Mouse (Mus musculus) liver, embryonic 16.5 days (tissue): ENCODE data around the gene Gtf2ird1. TPM values are rescaled to one million over a fixed set of nuclear protein-coding genes. Genes with fewer than 3 reads are reported as not detected.

Source experiments
- ATAC-seq: fragments of 200-750 bp; cut with Nextera tagmentation; 2 replicates; pipeline ENCODE4 v1.8.0; 2017; ENCODE audit warnings: low read depth, mild to moderate bottlenecking, moderate number of reproducible peaks, moderate library complexity
- H3K27ac ChIP-seq: fragments of 300-500 bp; sonication (generic); 2 replicates; pipeline ENCODE4 v1.5.1; 2014; ENCODE audit warnings: mild to moderate bottlenecking, low read length
- H3K27me3 ChIP-seq: fragments of 300-500 bp; sonication (generic); 2 replicates; pipeline ENCODE4 v1.6.1; 2014; ENCODE audit warnings: low read depth, low read length, mixed read lengths; ENCODE audit not compliant: control insufficient read depth, insufficient read depth
- H3K36me3 ChIP-seq: fragments of 300-500 bp; sonication (generic); 2 replicates; pipeline ENCODE4 v1.6.1; 2014; ENCODE audit warnings: mild to moderate bottlenecking; ENCODE audit not compliant: control insufficient read depth, insufficient read depth
- H3K4me1 ChIP-seq: fragments of 300-500 bp; sonication (generic); 2 replicates; pipeline ENCODE4 v1.6.1; 2014; ENCODE audit warnings: low read depth, low read length, mixed read lengths; ENCODE audit not compliant: control insufficient read depth
- H3K4me2 ChIP-seq: fragments of 300-500 bp; sonication (generic); 2 replicates; pipeline ENCODE4 v1.6.1; 2014; ENCODE audit warnings: low read depth, low read length, mixed read lengths
- H3K4me3 ChIP-seq: fragments of 300-500 bp; sonication (generic); 2 replicates; pipeline ENCODE4 v1.5.1; 2014; ENCODE audit warnings: low read depth, mild to moderate bottlenecking, low read length
- H3K9ac ChIP-seq: fragments of 300-500 bp; sonication (generic); 2 replicates; pipeline ENCODE4 v1.6.1; 2014; ENCODE audit warnings: low read depth, low read length
- H3K9me3 ChIP-seq: fragments of 300-500 bp; sonication (generic); replicated peaks from 2 replicates; pipeline ENCODE4 v1.6.1; 2016; ENCODE audit warnings: low read length; ENCODE audit not compliant: control insufficient read depth
- WGBS: fragments of 180-500 bp; shearing (Covaris S2); extraction: QIAGEN DNeasy Blood & Tissue Kit; methylation state at CpG from one replicate; pipeline ENCODE4 v1.1.7; 2014; ENCODE audit not compliant: insufficient replicate concordance; 5-methylcytosine and 5-hydroxymethylcytosine counted together
- polyA plus RNA-seq: library from polyadenylated mRNA; unstranded; fragments of >200 nt; fragmentation: Nextera tagmentation; extraction: Ambion mirVana; gene quantifications from 2 replicates; pipeline ENCODE4 v1.2.1, GENCODE M21; 2015

Gtf2ird1 gene
- polyA plus RNA-seq, 1 experiment from 2014 or later = 11.6 TPM

DNA sequence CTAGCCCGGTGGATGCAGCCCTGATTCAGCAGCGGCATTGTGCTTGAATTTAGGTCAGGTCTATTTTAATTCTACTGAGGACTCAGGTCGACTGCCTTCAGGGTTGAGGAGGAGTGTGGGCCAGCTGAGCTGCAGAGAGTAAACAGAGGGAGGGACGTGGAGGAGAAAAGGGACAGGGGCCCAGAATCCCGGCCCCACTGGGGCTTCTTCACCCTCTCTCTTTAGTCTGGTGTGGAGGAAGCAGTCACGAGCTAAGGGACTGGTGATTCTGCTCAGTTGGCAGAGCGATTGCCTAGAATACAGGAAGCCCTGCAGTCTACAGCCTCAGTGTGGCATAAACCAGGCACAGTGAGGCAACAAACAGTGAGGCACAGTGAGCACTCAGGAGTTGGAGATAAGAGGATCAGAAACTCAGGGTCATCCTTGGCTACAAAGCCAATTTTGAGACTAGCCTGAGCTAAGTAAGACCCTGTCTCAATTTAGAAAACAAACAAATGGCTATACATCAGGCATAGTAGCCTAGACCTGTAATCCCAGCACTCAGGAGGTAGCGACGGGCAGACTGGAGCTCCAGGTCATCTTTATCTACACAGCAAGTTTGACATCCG is 11.7 kb upstream of the Gtf2ird1 start:
- no peak for ATAC-seq
- peak overlapping the region; percentile 75 for H3K27ac ChIP-seq
- H3K4me1 ChIP-seq = peaks cover 42% of the 10 kb centered on the region
- H3K9ac ChIP-seq = peak overlapping the region; percentile 19; the same call in 1 of the 2 replicates
- H3K27me3 ChIP-seq = no peaks in the 10 kb centered on the region
- WGBS = 56% methylated on average over 10 of the region's 10 CpGs
- no peak overlapping the region for H3K4me3 ChIP-seq
- no peak overlapping the region for H3K4me2 ChIP-seq
- no peaks in the 10 kb centered on the region for H3K9me3 ChIP-seq
- H3K36me3 ChIP-seq = no peaks in the 10 kb centered on the region

GRCm38 (mm10) chr5:134467030-134467549 is 10.6 kb upstream of the Gtf2ird1 start:
- no peaks in the 10 kb centered on the region for H3K36me3 ChIP-seq
- H3K9me3 ChIP-seq = no peaks in the 10 kb centered on the region
- peaks cover 42% of the 10 kb centered on the region for H3K4me1 ChIP-seq
- H3K27me3 ChIP-seq = no peaks in the 10 kb centered on the region
- peak overlapping the region; percentile 26; the same call in 1 of the 2 replicates for H3K9ac ChIP-seq
- peak overlapping the region; percentile 23 for H3K4me2 ChIP-seq
- H3K27ac ChIP-seq = peak overlapping the region; percentile 74
- no peak overlapping the region for H3K4me3 ChIP-seq
- peak; percentile 86 for ATAC-seq
- WGBS = 48% methylated on average over 8 of the region's 8 CpGs

GRCm38 (mm10) chr5:134466296-134467029 is 9.9 kb upstream of the Gtf2ird1 start:
- Histone ChIP-seq H3K36me3 (no peaks in the 10 kb centered on the region), H3K4me2 (peak overlapping the region; percentile 23), H3K4me3 (no peak overlapping the region), H3K27me3 (no peaks in the 10 kb centered on the region), H3K4me1 (peaks cover 42% of the 10 kb centered on the region), H3K27ac (peak overlapping the region; percentile 74), H3K9me3 (no peaks in the 10 kb centered on the region), H3K9ac (0 out of 2 replicates have a peak overlapping the region, but pooled peaks have one; percentile 10)
- 49% methylated on average over 21 of the region's 21 CpGs for WGBS
- 0 out of 2 replicates have a peak, but pooled peaks have one; percentile 6 for ATAC-seq

GRCm38 (mm10) chr5:134465197-134465596 is 8.7 kb upstream of the Gtf2ird1 start:
- Histone ChIP-seq H3K36me3 (no peaks in the 10 kb centered on the region), H3K27ac (0 out of 2 replicates have a peak overlapping the region, but pooled peaks have one; percentile 17), H3K9me3 (no peaks in the 10 kb centered on the region), H3K4me1 (peaks cover 42% of the 10 kb centered on the region), H3K9ac (no peak overlapping the region), H3K27me3 (no peaks in the 10 kb centered on the region), H3K4me3 (no peak overlapping the region), H3K4me2 (no peak overlapping the region)
- WGBS = 35% methylated on average over 1 of the region's 1 CpGs
- peak; percentile 35 for ATAC-seq

- 55% methylated on average over 5 of the region's 5 CpGs for WGBS
- peak; percentile 70 for ATAC-seq
- H3K9me3 ChIP-seq = no peaks in the 10 kb centered on the region
- no peaks in the 10 kb centered on the region for H3K36me3 ChIP-seq
- H3K4me2 ChIP-seq = no peak overlapping the region
- H3K9ac ChIP-seq = no peak overlapping the region
- no peak overlapping the region for H3K4me3 ChIP-seq
- peak overlapping the region; percentile 25; the same call in 1 of the 2 replicates for H3K27ac ChIP-seq
- peaks cover 34% of the 10 kb centered on the region for H3K4me1 ChIP-seq
- H3K27me3 ChIP-seq = no peaks in the 10 kb centered on the region
These were observed 7.7 kb upstream of the Gtf2ird1 start for GRCm38 (mm10) chr5:134464225-134464624.

- Histone ChIP-seq H3K4me1 (peaks cover 20% of the 10 kb centered on the region), H3K36me3 (no peaks in the 10 kb centered on the region), H3K27me3 (no peaks in the 10 kb centered on the region), H3K9ac (no peak overlapping the region), H3K4me2 (no peak overlapping the region), H3K9me3 (no peaks in the 10 kb centered on the region), H3K4me3 (no peak overlapping the region), H3K27ac (no peak overlapping the region)
- WGBS = 74% methylated on average over 8 of the region's 8 CpGs
- no peak for ATAC-seq
These were observed 6.2 kb upstream of the Gtf2ird1 start for GRCm38 (mm10) chr5:134462731-134463130.

DNA sequence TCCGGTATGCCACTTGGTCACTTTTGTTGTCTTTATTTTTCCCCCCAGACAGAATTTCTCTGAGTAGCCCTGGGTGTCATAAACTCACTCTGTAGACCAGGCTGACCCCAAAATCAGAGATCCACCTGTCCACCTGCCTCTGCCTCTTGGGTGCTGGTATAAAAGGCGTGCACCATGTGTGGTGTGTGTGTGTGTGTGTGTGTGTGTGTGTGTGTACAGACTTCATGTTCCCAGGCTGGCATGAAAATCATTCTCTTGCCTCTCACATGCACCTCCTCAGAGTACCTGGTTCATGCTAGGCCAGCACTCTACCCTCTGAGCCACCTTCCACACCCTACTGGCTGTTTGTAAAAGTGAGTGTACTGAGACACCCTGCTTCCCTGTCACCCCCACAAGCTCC is 5.8 kb upstream of the Gtf2ird1 start:
- Histone ChIP-seq H3K4me1 (peaks cover 19% of the 10 kb centered on the region), H3K4me3 (no peak overlapping the region), H3K27me3 (no peaks in the 10 kb centered on the region), H3K9me3 (no peaks in the 10 kb centered on the region), H3K36me3 (no peaks in the 10 kb centered on the region), H3K27ac (no peak overlapping the region), H3K4me2 (no peak overlapping the region), H3K9ac (no peak overlapping the region)
- ATAC-seq = no peak
- 87% methylated on average over 2 of the region's 2 CpGs for WGBS

DNA sequence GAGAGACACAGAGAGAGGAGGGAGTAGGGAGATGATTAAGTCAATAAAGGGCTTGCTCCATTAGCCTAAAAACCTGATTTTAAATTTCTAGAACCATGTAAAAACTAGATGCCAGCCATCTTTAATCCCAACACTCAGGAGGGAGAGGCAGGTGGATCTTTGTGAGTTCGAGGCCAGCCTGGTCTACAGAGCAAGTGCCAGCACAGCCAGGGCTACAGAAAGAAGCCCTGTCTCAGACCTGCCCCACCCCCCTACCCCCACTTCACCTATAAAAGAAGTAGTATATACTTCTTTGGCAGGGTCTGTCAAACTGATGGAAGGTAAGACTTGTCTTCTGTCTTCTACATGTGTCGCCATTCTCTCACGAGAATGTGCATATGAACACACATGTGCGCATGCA is 4.0 kb upstream of the Gtf2ird1 start:
- no peak for ATAC-seq
- WGBS = 85% methylated on average over 4 of the region's 4 CpGs

GRCm38 (mm10) chr5:134459096-134459495 is 2.6 kb upstream of the Gtf2ird1 start:
- WGBS = 73% methylated on average over 7 of the region's 7 CpGs
- no peak overlapping the region for H3K4me2 ChIP-seq
- peaks cover 19% of the 10 kb centered on the region for H3K4me1 ChIP-seq
- ATAC-seq = no peak
- no peaks in the 10 kb centered on the region for H3K36me3 ChIP-seq
- H3K9ac ChIP-seq = no peak overlapping the region
- H3K27ac ChIP-seq = no peak overlapping the region
- H3K9me3 ChIP-seq = no peaks in the 10 kb centered on the region
- H3K4me3 ChIP-seq = no peak overlapping the region
- no peaks in the 10 kb centered on the region for H3K27me3 ChIP-seq

More for the DNA sequence above, 4.0 kb upstream of the Gtf2ird1 start:
- no peak overlapping the region for H3K4me2 ChIP-seq
- no peaks in the 10 kb centered on the region for H3K9me3 ChIP-seq
- H3K4me1 ChIP-seq = peaks cover 14% of the 10 kb centered on the region
- H3K36me3 ChIP-seq = no peaks in the 10 kb centered on the region
- no peaks in the 10 kb centered on the region for H3K27me3 ChIP-seq
- H3K27ac ChIP-seq = no peak overlapping the region
- H3K9ac ChIP-seq = no peak overlapping the region
- no peak overlapping the region for H3K4me3 ChIP-seq
